Mouse (Mus musculus) spleen, adult 2 months (tissue): Measurements from ENCODE around the gene Camta1. TPM values are rescaled to one million over a fixed set of nuclear protein-coding genes. Genes with fewer than 3 reads are reported as not detected.
"Not testable (repeated sequence)": the region's sequence is repeated elsewhere in the genome, so short reads cannot be mapped to it uniquely, and the experiment has no call there.

Experiments used
- DNase-seq, 2 experiments: peaks; one replicate each; pipeline versions ENCODE4 v3.0.0 to v3.0.0-alpha.2; 2012 to 2021; ENCODE audit warnings: low spot score in 2 of 2, low read depth in 1 of 2
- H3K27ac ChIP-seq: fragments of 200-500 bp; 2 replicates; pipeline ENCODE4 v1.5.1; 2012; ENCODE audit warnings: low read length, inconsistent platforms; ENCODE audit not compliant: insufficient read depth
- H3K27me3 ChIP-seq: fragments of 200-500 bp; 2 replicates; pipeline ENCODE4 v1.6.1; 2012; ENCODE audit warnings: mild to moderate bottlenecking, moderate library complexity, low read length, inconsistent platforms; ENCODE audit not compliant: control insufficient read depth, insufficient read depth
- H3K36me3 ChIP-seq: fragments of 200-500 bp; 2 replicates; pipeline ENCODE4 v1.6.1; 2012; ENCODE audit warnings: mild to moderate bottlenecking, low read length, inconsistent platforms; ENCODE audit not compliant: control insufficient read depth, insufficient read depth
- H3K4me1 ChIP-seq: fragments of 200-500 bp; 2 replicates; pipeline ENCODE4 v1.6.1; 2011; ENCODE audit warnings: inconsistent platforms; ENCODE audit not compliant: control insufficient read depth, insufficient read depth, insufficient read length
- H3K4me3 ChIP-seq: fragments of 200-500 bp; 2 replicates; pipeline ENCODE4 v1.5.1; 2011; ENCODE audit warnings: mild to moderate bottlenecking, inconsistent platforms; ENCODE audit not compliant: insufficient read depth, insufficient read length; ENCODE audit errors: extremely low read depth
- CTCF ChIP-seq: fragments of 200-500 bp; IDR thresholded peaks from 2 replicates; pipeline ENCODE4 v1.5.1; 2011; ENCODE audit warnings: mild to moderate bottlenecking, inconsistent platforms; ENCODE audit not compliant: insufficient read depth, insufficient read length, insufficient replicate concordance; ENCODE audit errors: extremely low read depth
- POLR2A ChIP-seq: fragments of 200-500 bp; IDR thresholded peaks from 2 replicates; pipeline ENCODE4 v1.6.1; 2011; ENCODE audit warnings: low read depth, low read length, inconsistent platforms
- WGBS: fragments of 180-500 bp; shearing (Covaris S2); methylation state at CpG from one replicate; pipeline ENCODE4 v1.1.7; 2018; 5-methylcytosine and 5-hydroxymethylcytosine counted together
- polyA plus RNA-seq: library from polyadenylated mRNA; depleted of rRNA; stranded (reverse); fragments of >200 nt; gene quantifications from 2 replicates; pipeline ENCODE4 v1.2.3, GENCODE M21; 2012

The Camta1 gene
- polyA plus RNA-seq, 1 experiment, result 7.7 TPM

DNA sequence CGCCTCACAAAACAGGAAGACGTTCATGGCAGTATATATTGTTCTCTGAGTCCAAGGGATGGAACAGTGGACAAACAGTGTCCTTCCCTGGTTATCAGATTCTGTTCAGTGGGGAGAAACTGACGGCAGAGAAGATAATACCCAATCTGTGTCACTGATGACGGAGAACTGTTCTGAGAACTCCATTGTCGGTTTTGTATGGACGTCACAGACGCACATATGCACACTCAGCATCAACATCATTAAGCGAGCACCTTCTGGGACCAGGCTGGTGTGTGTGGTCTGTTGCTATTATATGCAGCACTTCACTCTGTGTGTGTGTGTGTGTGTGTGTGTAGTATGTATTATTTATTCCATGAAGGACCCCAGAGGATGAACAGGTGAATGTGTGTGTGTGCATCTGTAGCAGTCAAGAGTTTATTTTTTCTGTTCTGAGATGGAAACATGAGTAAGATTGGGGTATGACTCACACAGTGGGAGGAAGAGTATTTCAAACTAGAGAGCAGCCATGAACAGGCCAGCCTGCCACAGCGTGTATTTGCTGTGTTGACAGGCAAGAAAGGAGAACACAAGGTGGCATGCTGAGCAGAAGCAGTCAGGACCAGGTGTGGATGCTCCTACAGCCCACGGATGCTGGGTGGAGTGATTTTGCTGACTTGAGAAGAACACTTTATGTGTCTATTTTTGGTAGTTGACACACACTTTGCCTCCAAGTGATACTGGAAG, 946.3 kb downstream of the Camta1 start:
- WGBS, result 55% methylated on average over 10 of the region's 10 CpGs
- DNase-seq, result no peak
- peak overlapping the region; percentile 61; the same call in 1 of the 2 replicates for H3K4me3 ChIP-seq
- no peak for TF ChIP-seq CTCF
- TF ChIP-seq POLR2A, result no peak
- H3K27me3 ChIP-seq, result no peaks in the 10 kb centered on the region
- no peaks in the 10 kb centered on the region for H3K36me3 ChIP-seq
- H3K27ac ChIP-seq, result peak overlapping the region; percentile 26; the same call in 1 of the 2 replicates
- H3K4me1 ChIP-seq, result peaks cover 10% of the 10 kb centered on the region; the same call in 1 of the 2 replicates

DNA sequence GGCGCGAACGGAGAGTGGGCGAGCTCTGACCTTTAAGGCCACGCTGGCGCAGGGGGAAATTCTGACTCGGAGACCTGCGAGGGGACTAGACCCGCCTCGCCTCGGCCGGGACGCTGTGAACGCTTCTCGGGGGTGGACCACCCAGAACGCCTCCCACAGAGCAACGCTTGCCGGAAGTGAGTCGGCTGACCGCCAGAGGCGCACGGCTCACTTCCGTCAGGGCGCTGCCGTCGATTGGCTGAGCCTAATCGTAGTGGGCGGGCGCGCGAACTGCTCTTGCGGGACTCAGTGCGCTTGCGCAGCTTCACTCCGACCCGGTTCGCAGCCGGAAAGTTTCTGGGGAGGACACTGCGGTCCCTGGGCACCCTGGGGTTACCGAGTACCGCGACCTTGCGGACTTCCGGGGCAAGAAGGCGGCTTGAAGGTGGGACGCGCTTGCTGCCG, 947.4 kb downstream of the Camta1 start, which contains the start of the genes Park7 and Tnfrsf9:
Park7 (minus strand) TSS at position 148 of the 444 bp plus-strand sequence.
Tnfrsf9 (plus strand) TSS at position 273 of the 444 bp plus-strand sequence.
- peak within 1 kb of the TSS; percentile 94 for H3K27ac ChIP-seq
- no peaks in the 10 kb centered on the region for H3K27me3 ChIP-seq
- H3K4me1 ChIP-seq, result peaks cover 14% of the 10 kb centered on the region; the same call in 1 of the 2 replicates
- WGBS, result under 1% methylated on average over 48 of the region's 48 CpGs
- DNase-seq, result peak; percentile 91 to 94
- H3K4me3 ChIP-seq, result peak within 1 kb of the TSS; percentile 77
- TF ChIP-seq CTCF (peak; percentile 72), POLR2A (peak; percentile 79)
- H3K36me3 ChIP-seq, result no peaks in the 10 kb centered on the region

DNA sequence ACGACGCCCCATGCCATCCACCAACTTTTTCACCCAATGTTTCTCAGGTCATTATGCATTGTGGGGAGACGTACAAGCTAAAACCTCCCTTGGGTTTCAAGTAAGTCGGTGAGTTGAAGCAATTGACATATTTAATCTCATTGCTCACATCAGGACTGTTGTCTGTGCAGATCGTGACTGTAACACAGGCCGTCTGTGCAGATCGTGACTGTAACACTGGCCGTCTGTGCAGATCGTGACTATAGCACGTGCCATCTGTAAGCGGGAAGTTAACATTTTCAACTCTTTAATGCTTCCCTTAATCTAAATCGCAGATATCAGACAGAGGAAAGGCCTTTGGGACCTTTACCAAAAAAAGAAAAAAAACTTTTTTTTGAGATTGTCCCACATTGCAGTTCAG, 947.9 kb downstream of the Camta1 start:
- H3K27me3 ChIP-seq, result no peaks in the 10 kb centered on the region
- peak overlapping the region; percentile 77 for H3K4me3 ChIP-seq
- 12% methylated on average over 12 of the region's 12 CpGs for WGBS
- no peak for DNase-seq
- TF ChIP-seq POLR2A (no peak), CTCF (no peak)
- no peaks in the 10 kb centered on the region for H3K36me3 ChIP-seq
- peaks cover 14% of the 10 kb centered on the region; the same call in 1 of the 2 replicates for H3K4me1 ChIP-seq
- peak overlapping the region; percentile 94 for H3K27ac ChIP-seq

DNA sequence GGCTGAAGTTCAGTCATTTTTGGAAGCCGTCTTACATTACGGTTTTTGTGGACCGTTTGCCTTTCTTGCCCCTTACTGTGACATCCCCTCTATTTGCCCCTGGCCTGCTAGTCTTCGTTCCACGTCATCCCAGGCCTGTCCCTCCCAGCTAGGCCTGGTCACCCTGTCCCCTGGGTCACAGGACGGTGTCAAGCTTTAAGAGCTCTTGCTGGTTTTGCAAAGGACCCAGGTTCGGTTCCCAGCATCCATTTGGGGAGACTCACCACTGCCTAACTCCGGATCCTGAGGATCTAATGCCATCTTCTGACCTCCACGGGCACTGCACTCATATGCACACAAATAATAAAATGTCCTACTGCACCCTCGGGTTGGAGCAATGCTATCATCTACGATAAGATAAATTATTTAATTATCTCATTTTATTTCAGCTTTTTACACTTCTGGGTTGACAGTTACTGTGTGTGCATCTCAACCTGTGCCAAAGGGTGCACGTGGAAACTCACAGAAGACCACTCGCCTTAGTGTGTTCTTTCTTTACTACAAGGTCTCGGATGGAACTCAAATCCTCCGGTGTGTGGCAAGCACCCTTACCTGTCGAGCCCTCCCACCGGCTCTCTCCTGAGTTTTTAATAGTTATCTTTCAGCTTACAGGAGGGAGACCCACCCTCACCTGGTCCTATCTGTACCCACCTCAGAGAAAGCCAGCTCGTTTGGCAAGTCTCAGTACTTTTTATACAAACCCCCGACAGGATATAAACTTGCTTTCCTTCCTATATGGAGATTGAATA, 951.3 kb downstream of the Camta1 start:
- TF ChIP-seq CTCF, result no peak
- Histone ChIP-seq H3K4me1 (peaks cover 14% of the 10 kb centered on the region; the same call in 1 of the 2 replicates), H3K36me3 (peaks cover 8% of the 10 kb centered on the region), H3K4me3 (no peak overlapping the region), H3K27me3 (no peaks in the 10 kb centered on the region), H3K27ac (peak overlapping the region; percentile 73)
- no peak for DNase-seq
- 90% methylated on average over 19 of the region's 19 CpGs for WGBS

DNA sequence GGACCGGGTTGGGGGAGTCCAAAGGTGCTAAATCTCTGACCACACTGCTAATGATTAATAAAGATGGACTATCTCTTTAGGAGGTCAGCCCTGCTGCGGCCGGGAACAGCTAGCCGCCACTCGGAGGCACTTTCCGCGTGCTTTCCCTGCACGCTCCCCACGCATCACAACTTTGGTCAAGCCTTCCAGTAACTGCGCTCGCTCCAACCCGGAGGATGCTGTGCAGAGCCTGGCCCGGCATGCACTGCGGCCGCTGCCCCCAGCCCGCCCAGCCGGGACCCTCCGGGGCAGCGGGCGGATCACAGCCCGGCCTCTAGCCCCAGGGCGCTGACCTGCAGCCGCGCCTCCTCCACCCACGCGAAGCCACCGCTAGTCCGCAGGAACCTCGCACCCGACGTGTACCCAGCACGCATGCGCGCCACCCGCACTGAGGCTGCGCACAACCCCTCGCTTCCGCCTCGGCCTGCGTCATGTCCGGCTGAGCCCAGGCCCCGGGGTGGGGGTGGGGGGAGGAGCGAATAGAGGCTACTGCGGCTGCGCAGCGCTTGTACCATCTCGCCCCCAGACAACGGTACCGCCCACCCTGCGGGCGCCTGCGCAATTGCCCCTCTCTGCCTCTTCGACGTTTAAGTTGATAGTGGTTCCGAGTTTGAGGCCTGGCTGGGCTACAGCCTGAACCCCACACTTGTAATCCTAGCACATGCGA, 952.1 kb downstream of the Camta1 start:
- H3K4me1 ChIP-seq, result peaks cover 9% of the 10 kb centered on the region; the same call in 1 of the 2 replicates
- H3K27me3 ChIP-seq, result no peaks in the 10 kb centered on the region
- peak; percentile 95 to 99 for DNase-seq
- H3K4me3 ChIP-seq, result peak overlapping the region; percentile 82
- H3K36me3 ChIP-seq, result peaks cover 12% of the 10 kb centered on the region
- WGBS, result under 1% methylated on average over 56 of the region's 56 CpGs
- peak; percentile 72 for TF ChIP-seq POLR2A
- TF ChIP-seq CTCF, result 0 out of 2 replicates have a peak, but pooled peaks have one; percentile 7
- peak overlapping the region; percentile 81 for H3K27ac ChIP-seq

DNA sequence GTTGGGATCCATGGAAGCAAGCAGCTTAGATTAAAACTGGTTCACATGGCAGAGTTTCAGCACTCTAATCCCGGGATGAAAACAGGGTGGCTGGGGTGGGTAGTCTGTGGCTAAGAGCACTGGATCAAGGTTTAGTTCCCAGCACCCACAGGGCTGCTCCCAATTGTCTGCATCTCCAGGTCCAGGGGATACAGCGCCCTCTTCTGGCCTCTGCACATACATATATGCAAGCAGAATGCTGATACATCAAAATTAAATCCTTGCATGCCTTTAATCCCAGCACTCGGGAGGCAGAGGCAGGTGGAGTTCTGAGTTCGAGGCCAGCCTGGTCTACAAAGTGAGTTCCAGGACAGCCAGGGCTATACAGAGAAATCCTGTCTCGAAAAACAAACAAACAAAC, 953.2 kb downstream of the Camta1 start:
- H3K4me1 ChIP-seq, DNase-seq, H3K27ac ChIP-seq: not testable (repeated sequence)

More for the DNA sequence above, 953.2 kb downstream of the Camta1 start:
- WGBS, result 76% methylated on average over 5 of the region's 5 CpGs
- not testable (repeated sequence) for H3K4me3 ChIP-seq, H3K27me3 ChIP-seq
- peaks cover 18% of the 10 kb centered on the region for H3K36me3 ChIP-seq
